Mouse (Mus musculus) MEL (cell line): ENCODE data around the gene Taf6. TPM values are rescaled to one million over a fixed set of nuclear protein-coding genes. Genes with fewer than 3 reads are reported as not detected.
A peak's percentile ranks its signal among the peaks of the same experiment; 100 is the strongest.

Experiments
- DNase-seq: peaks from one replicate; pipeline ENCODE4 v3.0.0; 2011; ENCODE audit warnings: low read depth, low spot score
- H3K27ac ChIP-seq: 2 replicates; pipeline ENCODE4 v1.5.1; 2012; ENCODE audit warnings: low read depth, mild to moderate bottlenecking, control low read depth, low read length, moderate library complexity; ENCODE audit not compliant: control insufficient read depth
- H3K27me3 ChIP-seq, 2 experiments: fragments of 150-350 bp in 1 of 2; sonication (generic) in 1 of 2; 2 replicates each; pipeline ENCODE4 v1.6.1; 2012; ENCODE audit warnings: low read length in 2 of 2, mild to moderate bottlenecking in 2 of 2, improper control_type of control experiment in 1 of 2, moderate library complexity in 1 of 2; ENCODE audit not compliant: insufficient read depth in 2 of 2, control insufficient read depth in 1 of 2
- H3K36me3 ChIP-seq, 2 experiments: 2 replicates each; pipeline ENCODE4 v1.6.1; 2012 to 2014; ENCODE audit warnings: low read length in 2 of 2, improper control_type of control experiment in 1 of 2, inconsistent platforms in 1 of 2, mild to moderate bottlenecking in 1 of 2; ENCODE audit not compliant: insufficient read depth in 2 of 2, control insufficient read depth in 1 of 2
- H3K4me1 ChIP-seq, 2 experiments: fragments of 150-350 bp in 1 of 2; sonication (generic) in 1 of 2; 2 replicates each; pipeline ENCODE4 v1.6.1; 2012; ENCODE audit warnings: low read length in 2 of 2, improper control_type of control experiment in 1 of 2, mild to moderate bottlenecking in 1 of 2; ENCODE audit not compliant: insufficient read depth in 2 of 2, control insufficient read depth in 1 of 2
- H3K4me3 ChIP-seq, 2 experiments: fragments of 150-350 bp in 1 of 2; sonication (generic) in 1 of 2; 2 replicates each; pipeline ENCODE4 v1.5.1; 2012; ENCODE audit warnings: low read depth in 2 of 2, low read length in 2 of 2, mild to moderate bottlenecking in 2 of 2, moderate library complexity in 2 of 2, control low read depth in 1 of 2, improper control_type of control experiment in 1 of 2; ENCODE audit not compliant: control insufficient read depth in 1 of 2, insufficient read depth in 1 of 2
- H3K79me2 ChIP-seq: 2 replicates; pipeline ENCODE4 v1.6.1; 2012; ENCODE audit warnings: mild to moderate bottlenecking, low read length, moderate library complexity; ENCODE audit not compliant: control insufficient read depth, poor library complexity, insufficient read depth
- H3K9ac ChIP-seq: 2 replicates; pipeline ENCODE4 v1.6.1; 2012; ENCODE audit warnings: low read depth, mild to moderate bottlenecking, control low read depth, low read length, moderate library complexity; ENCODE audit not compliant: control insufficient read depth, poor library complexity, severe bottlenecking
- H3K9me3 ChIP-seq: fragments of 150-350 bp; sonication (generic); replicated peaks from 2 replicates; pipeline ENCODE4 v1.6.1; 2012; ENCODE audit warnings: mild to moderate bottlenecking, low read length, improper control_type of control experiment, moderate library complexity; ENCODE audit not compliant: insufficient read depth
- CHD2 ChIP-seq: IDR thresholded peaks from 2 replicates; pipeline ENCODE4 v1.6.1; 2011; ENCODE audit warnings: low read length, improper control_type of control experiment
- CTCF ChIP-seq, 3 experiments: IDR thresholded peaks in 2 of 3; conservative IDR thresholded peaks in 1 of 3; 2 replicates each; pipeline ENCODE4 v1.5.1; 2011 to 2012; ENCODE audit warnings: low read length in 3 of 3, low read depth in 2 of 3, mild to moderate bottlenecking in 2 of 3, improper control_type of control experiment in 1 of 3, inconsistent platforms in 1 of 3, mixed read lengths in 1 of 3, moderate library complexity in 1 of 3; ENCODE audit not compliant: control insufficient read depth in 1 of 3, insufficient read depth in 1 of 3, poor library complexity in 1 of 3, severe bottlenecking in 1 of 3
- E2F4 ChIP-seq: IDR thresholded peaks from 2 replicates; pipeline ENCODE4 v1.6.1; 2011; ENCODE audit warnings: low read depth, low read length, improper control_type of control experiment, borderline replicate concordance
- EP300 ChIP-seq, 2 experiments: IDR thresholded peaks; 2 replicates each; pipeline ENCODE4 v1.6.1; 2011; ENCODE audit warnings: improper control_type of control experiment in 2 of 2, low read length in 2 of 2, low read depth in 1 of 2, mild to moderate bottlenecking in 1 of 2
- ETS1 ChIP-seq: IDR thresholded peaks from 2 replicates; pipeline ENCODE4 v1.6.1; 2012; ENCODE audit warnings: low read depth, mild to moderate bottlenecking, inconsistent platforms, low read length, improper control_type of control experiment, moderate library complexity
- HCFC1 ChIP-seq: IDR thresholded peaks from 2 replicates; pipeline ENCODE4 v1.6.1; 2012; ENCODE audit warnings: low read depth, mild to moderate bottlenecking, inconsistent platforms, low read length, improper control_type of control experiment, moderate library complexity
- JUND ChIP-seq: IDR thresholded peaks from 2 replicates; pipeline ENCODE4 v1.6.1; 2011; ENCODE audit warnings: low read depth, mild to moderate bottlenecking, improper control_type of control experiment, low read length
- KAT2A ChIP-seq: conservative IDR thresholded peaks from 2 replicates; pipeline ENCODE4 v1.6.1; 2012; ENCODE audit warnings: low read depth, low read length, improper control_type of control experiment, inconsistent platforms
- MAX ChIP-seq: IDR thresholded peaks from 2 replicates; pipeline ENCODE4 v1.6.1; 2011; ENCODE audit warnings: low read length, improper control_type of control experiment
- MAZ ChIP-seq: IDR thresholded peaks from 2 replicates; pipeline ENCODE4 v1.6.1; 2012; ENCODE audit warnings: low read depth, mild to moderate bottlenecking, inconsistent platforms, low read length, improper control_type of control experiment
- MEF2A ChIP-seq: IDR thresholded peaks from 2 replicates; pipeline ENCODE4 v1.6.1; 2014; ENCODE audit warnings: low read depth, mild to moderate bottlenecking, inconsistent platforms, low read length, improper control_type of control experiment; ENCODE audit not compliant: poor library complexity, insufficient replicate concordance, severe bottlenecking; ENCODE audit errors: extremely low read depth
- MYC ChIP-seq: IDR thresholded peaks from 2 replicates; pipeline ENCODE4 v1.6.1; 2011; ENCODE audit warnings: low read depth, mild to moderate bottlenecking, low read length, improper control_type of control experiment, moderate library complexity
- NELFE ChIP-seq: IDR thresholded peaks from 2 replicates; pipeline ENCODE4 v1.6.1; 2011; ENCODE audit warnings: low read depth, low read length, improper control_type of control experiment
- NRF1 ChIP-seq: IDR thresholded peaks from 2 replicates; pipeline ENCODE4 v1.6.1; 2014; ENCODE audit warnings: low read depth, mild to moderate bottlenecking, inconsistent platforms, low read length, improper control_type of control experiment, moderate library complexity; ENCODE audit not compliant: poor library complexity, insufficient read depth, severe bottlenecking
- POLR2AphosphoS2 ChIP-seq: IDR thresholded peaks from 2 replicates; pipeline ENCODE4 v1.6.1; 2011; ENCODE audit warnings: low read length, improper control_type of control experiment
- RAD21 ChIP-seq: IDR thresholded peaks from 2 replicates; pipeline ENCODE4 v1.6.1; 2011; ENCODE audit warnings: mild to moderate bottlenecking, low read depth, low read length, improper control_type of control experiment
- RCOR1 ChIP-seq: IDR thresholded peaks from 2 replicates; pipeline ENCODE4 v1.6.1; 2012; ENCODE audit warnings: low read depth, mild to moderate bottlenecking, inconsistent platforms, low read length, improper control_type of control experiment
- SMC3 ChIP-seq: IDR thresholded peaks from 2 replicates; pipeline ENCODE4 v1.6.1; 2011; ENCODE audit warnings: low read depth, low read length, improper control_type of control experiment
- TAL1 ChIP-seq: IDR thresholded peaks from 2 replicates; pipeline ENCODE4 v1.6.1; 2012; ENCODE audit warnings: mild to moderate bottlenecking, inconsistent platforms, low read length, moderate library complexity, mixed read lengths
- TBP ChIP-seq: IDR thresholded peaks from 2 replicates; pipeline ENCODE4 v1.8.0; 2011; ENCODE audit warnings: low read depth, low read length, improper control_type of control experiment
- USF1 ChIP-seq: IDR thresholded peaks from 2 replicates; pipeline ENCODE4 v1.6.1; 2014; ENCODE audit warnings: low read depth, mild to moderate bottlenecking, inconsistent platforms, low read length, improper control_type of control experiment, moderate library complexity
- USF2 ChIP-seq, 2 experiments: IDR thresholded peaks; 2 replicates each; pipeline ENCODE4 v1.6.1; 2011 to 2012; ENCODE audit warnings: improper control_type of control experiment in 2 of 2, low read length in 2 of 2, borderline replicate concordance in 1 of 2, inconsistent platforms in 1 of 2, low read depth in 1 of 2, mild to moderate bottlenecking in 1 of 2; ENCODE audit not compliant: insufficient read depth in 1 of 2
- ZC3H11A ChIP-seq: IDR thresholded peaks from 2 replicates; pipeline ENCODE4 v1.6.1; 2012; ENCODE audit warnings: low read depth, mild to moderate bottlenecking, inconsistent platforms, low read length, improper control_type of control experiment
- ZNF384 ChIP-seq: IDR thresholded peaks from 2 replicates; pipeline ENCODE4 v1.6.1; 2012; ENCODE audit warnings: low read depth, mild to moderate bottlenecking, inconsistent platforms, low read length, improper control_type of control experiment
- polyA plus RNA-seq, 2 experiments: library from polyadenylated mRNA; stranded (reverse) in 1 of 2; unstranded in 1 of 2; fragments of >175 nt in 1 of 2; fragments of >200 nt in 1 of 2; gene quantifications; 2 replicates each; pipeline versions ENCODE4 v1.2.1 to v1.2.4; 2012; ENCODE audit warnings: low replicate concordance in 2 of 2, low read depth in 1 of 2; ENCODE audit not compliant: insufficient read length in 2 of 2, insufficient read depth in 1 of 2, missing spikeins in 1 of 2
- total RNA-seq: library from RNA; depleted of rRNA; stranded (reverse); fragments of 300-350 nt; gene quantifications from 2 replicates; pipeline ENCODE4 v1.2.3, GENCODE M21; 2012

Taf6 gene
- total and polyA plus RNA-seq, 3 experiments, result 52.6 to 94.7 TPM; not detected in 1

- Histone ChIP-seq H3K27me3 (no peaks in the 10 kb centered on the region), H3K79me2 (no peaks in the 10 kb centered on the region), H3K36me3 (peaks cover 0 to 17% of the 10 kb centered on the region in 2 experiments; a peak in 2 of 4 replicates), H3K9me3 (no peaks in the 10 kb centered on the region), H3K9ac (no peak overlapping the region), H3K27ac (no peak overlapping the region), H3K4me3 (no peak overlapping the region), H3K4me1 (peaks cover 10 to 17% of the 10 kb centered on the region in 2 experiments)
- TF ChIP-seq NELFE (0 out of 2 replicates have a peak, but pooled peaks have one; percentile 15), CHD2 (no peak)
- DNase-seq, result peak; percentile 57
Measured at GRCm38 (mm10) chr5:138229511-138229910, 42.3 kb upstream of the Taf6 start.

- Histone ChIP-seq H3K9me3 (no peaks in the 10 kb centered on the region), H3K27ac (no peak overlapping the region), H3K27me3 (no peaks in the 10 kb centered on the region), H3K9ac (no peak overlapping the region), H3K4me1 (peaks cover 10 to 19% of the 10 kb centered on the region in 2 experiments), H3K79me2 (no peaks in the 10 kb centered on the region), H3K4me3 (no peak overlapping the region), H3K36me3 (peaks cover 0 to 19% of the 10 kb centered on the region in 2 experiments; a peak in 2 of 4 replicates)
- TF ChIP-seq TAL1 (no peak), KAT2A (no peak), MAZ (no peak), E2F4 (no peak), RAD21 (peak; percentile 46), ZNF384 (no peak), USF1 (no peak), MEF2A (no peak), POLR2AphosphoS2 (no peak), RCOR1 (no peak), USF2 (IDR thresholded peaks at IDR 0.05; ENCODE audit: borderline replicate concordance in 1 of 2, insufficient read depth in 1 of 2, low read depth in 1 of 2, low read length in 2 of 2) (no peak), HCFC1 (no peak), ZC3H11A (peak; percentile 14), SMC3 (peak; percentile 72), JUND (0 out of 2 replicates have a peak, but pooled peaks have one; percentile 36), MAX (0 out of 2 replicates have a peak, but pooled peaks have one; percentile 29), NRF1 (no peak), EP300 (IDR thresholded peaks at IDR 0.05; ENCODE audit: low read depth in 1 of 2, low read length in 2 of 2) (no peak), TBP (0 out of 2 replicates have a peak, but pooled peaks have one; percentile 34), ETS1 (no peak), MYC (no peak; the same call in 1 of the 2 replicates), CTCF (IDR thresholded peaks at IDR 0.05 in 2 of 3, conservative IDR thresholded peaks at IDR 0.05 in 1 of 3; ENCODE audit: control insufficient read depth in 1 of 3, insufficient read depth in 1 of 3, low read depth in 2 of 3, low read length in 3 of 3, poor library complexity in 1 of 3, severe bottlenecking in 1 of 3) (peak; percentile 81 to 95 (median 84))
- peak; percentile 84 for DNase-seq
Measured at GRCm38 (mm10) chr5:138228026-138228425, 40.8 kb upstream of the Taf6 start.
